16 mouse cellular contexts compared by ENCODE assay signal in genomic region chr2:32750199-32750598, GRCm38 (mm10). TPM values are rescaled to one million over a fixed set of nuclear protein-coding genes. Genes with fewer than 3 reads are reported as not detected.
DNase-seq lines count a peak whose midpoint lies in the region; ATAC-seq and TF ChIP-seq lines count a peak whose summit lies in the region.
"Had no signal": no experiment of that assay in that cellular context is flagged by ENCODE, and none has a peak within 500 bp of the region (broad histone marks: within the 10 kb centered on the region; RNA-seq: fewer than 3 reads in every experiment).

No protein-coding gene starts in this region.

- H3K9ac ChIP-seq in lung, postnatal 0 days (replicated peaks; ENCODE audit: low read depth) = no peak overlapping the region
- H3K9ac ChIP-seq: liver, embryonic 15.5 days had no signal

- ATAC-seq in lung, postnatal 0 days = no peak

- intact Hi-C loops in gastrocnemius, adult 2 months (cut with DNase I) = no loop called here

- no peak overlapping the region for H3K4me3 ChIP-seq in gastrocnemius, adult 2 months
- no peak overlapping the region for H3K4me3 ChIP-seq in lung, postnatal 0 days (ENCODE audit: low read depth, low read length)
- H3K4me3 ChIP-seq in limb, embryonic 10.5 days = peak overlapping the region; percentile 57; the same call in 1 of the 2 replicates

- H3K27me3 ChIP-seq in lung, postnatal 0 days (replicated peaks; ENCODE audit: insufficient read depth, low read length) = no peaks in the 10 kb centered on the region
- H3K27me3 ChIP-seq in limb, embryonic 10.5 days (ENCODE audit: low read depth, poor library complexity, severe bottlenecking) = peaks cover 21% of the 10 kb centered on the region
- no peaks in the 10 kb centered on the region for H3K27me3 ChIP-seq in splenic B cell, adult 2 months (ENCODE audit: control insufficient read depth, insufficient read depth, low read length, poor library complexity, severe bottlenecking)
- H3K27me3 ChIP-seq: liver, embryonic 15.5 days had no signal

- no peaks in the 10 kb centered on the region for H3K9me3 ChIP-seq in lung, postnatal 0 days (ENCODE audit: low read length)
- no peaks in the 10 kb centered on the region for H3K9me3 ChIP-seq in limb, embryonic 10.5 days (replicated peaks)
- H3K9me3 ChIP-seq: liver, embryonic 15.5 days had no signal

- H3K36me3 ChIP-seq in lung, postnatal 0 days (ENCODE audit: insufficient read depth, low read length) = peaks cover 12% of the 10 kb centered on the region; the same call in 1 of the 2 replicates
- peaks cover 44% of the 10 kb centered on the region for H3K36me3 ChIP-seq in limb, embryonic 10.5 days
- H3K36me3 ChIP-seq in splenic B cell, adult 2 months (ENCODE audit: control insufficient read depth, insufficient read depth, low read length, poor library complexity, severe bottlenecking) = peaks cover 29% of the 10 kb centered on the region

- peak; percentile 9 for TF ChIP-seq CTCF in gastrocnemius, adult 2 months (IDR thresholded peaks at IDR 0.05)
- peak; percentile 48 for TF ChIP-seq CTCF in lung, postnatal 0 days (IDR thresholded peaks at IDR 0.05)

- 70% methylated on average over 7 of the region's 7 CpGs for WGBS in lung, postnatal 0 days
- WGBS in limb, embryonic 10.5 days = 73% methylated on average over 7 of the region's 7 CpGs

- no peak overlapping the region for H3K27ac ChIP-seq in gastrocnemius, adult 2 months
- no peak overlapping the region for H3K27ac ChIP-seq in lung, postnatal 0 days (ENCODE audit: low read length)
- H3K27ac ChIP-seq in limb, embryonic 10.5 days = no peak overlapping the region
- H3K27ac ChIP-seq: liver, embryonic 15.5 days had no signal

- H3K4me2 ChIP-seq in lung, postnatal 0 days (replicated peaks; ENCODE audit: low read depth, low read length) = no peak overlapping the region

- no peak for DNase-seq in gastrocnemius, adult 2 months
- no peak for DNase-seq in gastrocnemius, postnatal 4 days (ENCODE audit: low spot score in 2 of 2)
- no peak for DNase-seq in lung, postnatal 0 days (ENCODE audit: low spot score)
- no peak for DNase-seq in lung, postnatal 25 days (ENCODE audit: low spot score)
- no peak for DNase-seq in limb, embryonic 10.5 days (ENCODE audit: low spot score)
- DNase-seq in splenic B cell, adult 2 months (ENCODE audit: low read depth, low spot score) = peak; percentile 27
- DNase-seq in frontal cortex, postnatal 25 days (ENCODE audit: low spot score in 2 of 2) = no peak
- DNase-seq in layer of hippocampus, adult 11-12 months (ENCODE audit: low spot score) = no peak
- DNase-seq: cerebellum, adult 9-10 months; gastrocnemius, postnatal 25 days; kidney, adult 11 months; left cerebral cortex, postnatal 4 days; thymus, postnatal 25 days had no signal

- H3K4me1 ChIP-seq in lung, postnatal 0 days (ENCODE audit: insufficient read depth, low read depth, low read length) = no peaks in the 10 kb centered on the region
- H3K4me1 ChIP-seq in limb, embryonic 10.5 days = peaks cover 25% of the 10 kb centered on the region

- no peak for TF ChIP-seq EP300 in lung, postnatal 0 days (IDR thresholded peaks at IDR 0.05)

RNA-seq across cellular contexts. Expression of gene Tor2a, which starts 6.8 kb away (rescaled TPM):
- total RNA-seq in gastrocnemius, adult 2 months (2021) = 1 to 10 TPM; 3.7 to 4.9 TPM
- 10 to 100 TPM; 17.8 to 22.4 TPM for total RNA-seq in gastrocnemius, postnatal 4 days (2021)
- 60.9 and 63.5 TPM in 2 replicates for polyA plus RNA-seq in lung, postnatal 0 days (2015; fragmentation: Nextera tagmentation; extraction: Ambion mirVana)
- polyA plus RNA-seq in limb, embryonic 10.5 days (2016; fragmentation: Nextera tagmentation; extraction: Ambion mirVana) = 52.9 and 61.1 TPM in 2 replicates

RNA-seq across cellular contexts. Expression of gene 6330409D20Rik, which starts 9.4 kb away (rescaled TPM):
- total RNA-seq in gastrocnemius, adult 2 months (2021) = not detected
- not detected for total RNA-seq in gastrocnemius, postnatal 4 days (2021)
- 0.30 TPM in 2 replicates for polyA plus RNA-seq in lung, postnatal 0 days (2015; fragmentation: Nextera tagmentation; extraction: Ambion mirVana)
- polyA plus RNA-seq in limb, embryonic 10.5 days (2016; fragmentation: Nextera tagmentation; extraction: Ambion mirVana) = 0.14 TPM in 1 of 2 replicates, not detected in the other
- total RNA-seq: gastrocnemius, postnatal 25 days; megakaryocyte progenitor cell, adult 5-6 weeks had no signal
- polyA plus RNA-seq: C2C12; liver, embryonic 15.5 days had no signal

RNA-seq across cellular contexts. Expression of gene Ttc16, which starts 25.2 kb away (rescaled TPM):
- not detected for total RNA-seq in gastrocnemius, adult 2 months (2021)
- total RNA-seq in gastrocnemius, postnatal 4 days (2021) = not detected
- polyA plus RNA-seq in lung, postnatal 0 days (2015; fragmentation: Nextera tagmentation; extraction: Ambion mirVana) = 1.8 and 2.4 TPM in 2 replicates
- 0.23 and 0.38 TPM in 2 replicates for polyA plus RNA-seq in limb, embryonic 10.5 days (2016; fragmentation: Nextera tagmentation; extraction: Ambion mirVana)
- total RNA-seq: gastrocnemius, postnatal 25 days; megakaryocyte progenitor cell, adult 5-6 weeks had no signal
- polyA plus RNA-seq: liver, embryonic 15.5 days had no signal

RNA-seq across cellular contexts. Expression of gene Ptrh1, which starts 25.4 kb away (rescaled TPM):
- total RNA-seq in gastrocnemius, adult 2 months (2021) = 1 to 10 TPM; 1.3 to 2.5 TPM
- total RNA-seq in gastrocnemius, postnatal 4 days (2021) = 1 to 10 TPM; 2.0 to 3.2 TPM
- 2.9 and 3.3 TPM in 2 replicates for polyA plus RNA-seq in lung, postnatal 0 days (2015; fragmentation: Nextera tagmentation; extraction: Ambion mirVana)
- polyA plus RNA-seq in limb, embryonic 10.5 days (2016; fragmentation: Nextera tagmentation; extraction: Ambion mirVana) = 5.3 and 5.6 TPM in 2 replicates

RNA-seq across cellular contexts. Expression of gene Sh2d3c, which starts 29.3 kb away (rescaled TPM):
- total RNA-seq in gastrocnemius, adult 2 months (2021) = 10 to 100 TPM in 1 of 2 experiments, 1 to 10 TPM in 1; 4.4 to 12.0 TPM
- 10 to 100 TPM; 18.4 TPM for total RNA-seq in gastrocnemius, postnatal 4 days (2021)
- 51.8 and 53.5 TPM in 2 replicates for polyA plus RNA-seq in lung, postnatal 0 days (2015; fragmentation: Nextera tagmentation; extraction: Ambion mirVana)
- polyA plus RNA-seq in limb, embryonic 10.5 days (2016; fragmentation: Nextera tagmentation; extraction: Ambion mirVana) = 16.2 and 20.9 TPM in 2 replicates
